In genomic region chr16:24324917-24325316, GRCm38 (mm10) we compare ENCODE assay signal across 26 mouse cellular contexts.
DNase-seq lines count a peak whose midpoint lies in the region; ATAC-seq and TF ChIP-seq lines count a peak whose summit lies in the region.
"Had no signal": no experiment of that assay in that cellular context is flagged by ENCODE, and none has a peak within 500 bp of the region (broad histone marks: within the 10 kb centered on the region; RNA-seq: fewer than 3 reads in every experiment).

No protein-coding gene starts in this region.

- no peak overlapping the region for H3K4me3 ChIP-seq in C2C12 (ENCODE audit: insufficient read depth, poor library complexity, severe bottlenecking)
- peak overlapping the region; percentile 34; the same call in 1 of the 2 replicates for H3K4me3 ChIP-seq in ES-Bruce4 (ENCODE audit: low read depth, low read length)
- H3K4me3 ChIP-seq in intestine, embryonic 16.5 days (ENCODE audit: low read length): no peak overlapping the region
- H3K4me3 ChIP-seq: embryonic facial prominence, embryonic 10.5 days; embryonic facial prominence, embryonic 12.5 days; forebrain, embryonic 13.5 days; forebrain, embryonic 15.5 days had no signal

- ATAC-seq in intestine, embryonic 16.5 days: no peak
- ATAC-seq: activated CD4-positive, CD25-positive, alpha-beta regulatory T cell, adult 4 months; CD4-positive, CD25-positive, alpha-beta regulatory T cell, adult 4 months; forebrain, embryonic 13.5 days; forebrain, embryonic 15.5 days; forebrain, postnatal 0 days; Patski had no signal

- TF ChIP-seq CTCF in C2C12 (IDR thresholded peaks at IDR 0.05; ENCODE audit: control insufficient read depth, insufficient read depth, insufficient read length): no peak
- no peak for TF ChIP-seq CTCF in ES-Bruce4 (IDR thresholded peaks at IDR 0.05; ENCODE audit: low read depth, low read length)

- H3K27ac ChIP-seq in ES-Bruce4 (ENCODE audit: insufficient read depth, low read length): no peak overlapping the region
- no peak overlapping the region for H3K27ac ChIP-seq in intestine, embryonic 16.5 days (ENCODE audit: low read length)
- H3K27ac ChIP-seq: embryonic facial prominence, embryonic 10.5 days; embryonic facial prominence, embryonic 12.5 days; forebrain, embryonic 13.5 days; forebrain, embryonic 15.5 days had no signal

- no peaks in the 10 kb centered on the region for H3K79me2 ChIP-seq in C2C12 (ENCODE audit: control insufficient read depth, insufficient read depth)

- DNase-seq in R1 (ENCODE audit: low read depth, low spot score) (peak; percentile 62), adipocyte (ENCODE audit: low spot score) (peak; percentile 12)
- DNase-seq in thymus, postnatal 10 days (ENCODE audit: low spot score in 2 of 2): no peak
- no peak for DNase-seq in embryo, embryonic 9.5 days (ENCODE audit: extremely low spot score)
- DNase-seq: adrenal gland, adult 2 months; adrenal gland, postnatal 25 days; cerebellum, adult 11 months; cerebellum, adult 18-20 months; cerebellum, adult 8-10 months; cerebellum, adult 9-11 months; cerebellum, postnatal 14 days; cerebellum, postnatal 36 days; embryo, embryonic 11 days; forebrain, postnatal 0 days had no signal

- H3K4me1 ChIP-seq in ES-Bruce4 (ENCODE audit: control insufficient read depth, insufficient read depth, low read length): no peaks in the 10 kb centered on the region
- H3K4me1 ChIP-seq in intestine, embryonic 16.5 days (ENCODE audit: control insufficient read depth, insufficient read depth, low read length): no peaks in the 10 kb centered on the region
- H3K4me1 ChIP-seq: embryonic facial prominence, embryonic 10.5 days; embryonic facial prominence, embryonic 12.5 days; forebrain, embryonic 13.5 days; forebrain, embryonic 15.5 days had no signal

- no peak for TF ChIP-seq EP300 in ES-Bruce4 (IDR thresholded peaks at IDR 0.05; ENCODE audit: insufficient read depth, low read depth, low read length)

- no peak overlapping the region for H3K9ac ChIP-seq in ES-Bruce4 (ENCODE audit: low read depth, poor library complexity, severe bottlenecking)
- H3K9ac ChIP-seq in intestine, embryonic 16.5 days (ENCODE audit: low read depth, low read length): no peak overlapping the region
- H3K9ac ChIP-seq: embryonic facial prominence, embryonic 12.5 days; forebrain, embryonic 13.5 days; forebrain, embryonic 15.5 days; forebrain, postnatal 0 days had no signal

- 89% methylated on average over 2 of the region's 2 CpGs for WGBS in intestine, embryonic 16.5 days

- H3K79me3 ChIP-seq in C2C12 (ENCODE audit: low read depth): no peaks in the 10 kb centered on the region

- H3K9me3 ChIP-seq in ES-Bruce4 (replicated peaks; ENCODE audit: control insufficient read depth, insufficient read depth, low read length, poor library complexity, severe bottlenecking): no peaks in the 10 kb centered on the region
- no peaks in the 10 kb centered on the region for H3K9me3 ChIP-seq in intestine, embryonic 16.5 days (ENCODE audit: control insufficient read depth, low read length)
- H3K9me3 ChIP-seq: embryonic facial prominence, embryonic 10.5 days; embryonic facial prominence, embryonic 12.5 days; forebrain, embryonic 13.5 days; forebrain, embryonic 15.5 days had no signal

- no peaks in the 10 kb centered on the region for H3K36me3 ChIP-seq in C2C12 (ENCODE audit: control insufficient read depth, insufficient read depth)
- no peaks in the 10 kb centered on the region for H3K36me3 ChIP-seq in ES-Bruce4 (ENCODE audit: control insufficient read depth, insufficient read depth, low read length, poor library complexity, severe bottlenecking)
- H3K36me3 ChIP-seq in intestine, embryonic 16.5 days (ENCODE audit: control insufficient read depth, insufficient read depth, low read length): no peaks in the 10 kb centered on the region
- H3K36me3 ChIP-seq: embryonic facial prominence, embryonic 10.5 days; embryonic facial prominence, embryonic 12.5 days; forebrain, embryonic 15.5 days; G1E had no signal

- no peak overlapping the region for H3ac ChIP-seq in C2C12 (ENCODE audit: control insufficient read depth, insufficient read length, low read depth)

- no peak overlapping the region for H3K4me2 ChIP-seq in intestine, embryonic 16.5 days (ENCODE audit: low read depth, low read length)
- H3K4me2 ChIP-seq: embryonic facial prominence, embryonic 12.5 days; forebrain, embryonic 13.5 days; forebrain, embryonic 15.5 days had no signal

- H3K27me3 ChIP-seq in C2C12 (ENCODE audit: control insufficient read depth, insufficient read depth, insufficient read length) (no peaks in the 10 kb centered on the region), ES-Bruce4 (ENCODE audit: control insufficient read depth, insufficient read depth, low read length, poor library complexity, severe bottlenecking) (no peaks in the 10 kb centered on the region)
- no peaks in the 10 kb centered on the region for H3K27me3 ChIP-seq in intestine, embryonic 16.5 days (replicated peaks; ENCODE audit: control insufficient read depth, insufficient read depth, low read length)
- H3K27me3 ChIP-seq: CH12.LX; embryonic facial prominence, embryonic 12.5 days; forebrain, embryonic 13.5 days; forebrain, embryonic 15.5 days; Patski had no signal

- no peak for TF ChIP-seq POLR2A in ES-Bruce4 (IDR thresholded peaks at IDR 0.05; ENCODE audit: insufficient read depth, low read length)

TF ChIP-seq in C2C12, 6 proteins besides CTCF, POLR2A, EP300 and RAD21:
- TF ChIP-seq USF1 (IDR thresholded peaks at IDR 0.05; ENCODE audit: low read depth): peak; percentile 55
- no peak for TF ChIP-seq MAX (IDR thresholded peaks at IDR 0.05)
- no peak for TF ChIP-seq MYOD1 (IDR thresholded peaks at IDR 0.05; ENCODE audit: control insufficient read depth, insufficient read length, low read depth)

Comparison
In these comparisons a context has a peak if more than half of its experiments do, and no peak if none do; other contexts are left out.
1. DNase-seq: peak in R1 (single experiment) and adipocyte (single experiment); none in thymus, postnatal 10 days (0 of 2) and embryo, embryonic 9.5 days (single experiment).